Mouse (Mus musculus): ENCODE measurements at regions not wholly inside any gene's neighbourhood (a gene's known extent, or its start where the extent isn't known, plus 50 kb on each side); places are given as distances from the start of the nearest gene placed in this dataset.

DNA sequence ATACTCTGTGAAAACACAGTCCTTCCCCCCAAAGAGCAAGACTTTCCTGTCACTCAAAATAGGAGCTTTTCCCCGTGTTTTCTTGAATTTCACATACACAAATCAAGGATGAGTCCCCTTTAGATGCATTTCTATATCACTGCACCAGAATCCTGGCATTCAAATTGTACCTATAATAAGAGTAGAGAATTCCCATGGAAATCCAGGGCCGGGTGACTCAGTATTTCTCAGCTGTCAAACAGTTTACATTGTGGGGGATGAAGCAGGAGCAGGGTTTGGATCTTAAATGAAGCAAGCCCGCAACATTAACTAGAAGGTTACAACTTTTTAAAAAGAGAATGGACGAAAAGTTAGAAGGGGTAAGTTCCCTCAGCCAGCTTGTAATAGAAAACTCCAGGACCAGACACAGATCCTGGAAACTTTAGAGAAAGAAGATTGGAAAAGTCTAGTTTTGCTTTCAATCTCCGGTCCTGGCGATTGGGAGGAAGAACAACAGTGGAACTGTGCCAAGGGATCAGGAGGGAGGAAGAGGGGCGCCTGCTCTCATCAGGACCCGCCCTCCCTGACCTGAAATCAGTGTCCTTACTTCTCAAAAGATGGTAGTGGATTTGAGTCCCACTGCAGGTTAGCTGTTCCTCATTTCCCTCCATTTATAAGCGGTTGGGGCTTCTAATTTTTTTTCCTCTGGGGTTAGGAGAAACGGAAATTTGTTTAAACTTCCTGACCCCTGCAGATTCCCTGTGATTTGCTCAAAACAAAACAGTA, 676.4 kb downstream of the Cypt12 start:
- no peak for DNase-seq (ENCODE audit: low read depth, low spot score)
- Histone ChIP-seq H3K36me3 (ENCODE audit: control insufficient read depth, insufficient read depth, low read length, poor library complexity, severe bottlenecking) (no peaks in the 10 kb centered on the region), H3K27me3 (ENCODE audit: control insufficient read depth, insufficient read depth, low read length, poor library complexity, severe bottlenecking) (no peaks in the 10 kb centered on the region)

DNA sequence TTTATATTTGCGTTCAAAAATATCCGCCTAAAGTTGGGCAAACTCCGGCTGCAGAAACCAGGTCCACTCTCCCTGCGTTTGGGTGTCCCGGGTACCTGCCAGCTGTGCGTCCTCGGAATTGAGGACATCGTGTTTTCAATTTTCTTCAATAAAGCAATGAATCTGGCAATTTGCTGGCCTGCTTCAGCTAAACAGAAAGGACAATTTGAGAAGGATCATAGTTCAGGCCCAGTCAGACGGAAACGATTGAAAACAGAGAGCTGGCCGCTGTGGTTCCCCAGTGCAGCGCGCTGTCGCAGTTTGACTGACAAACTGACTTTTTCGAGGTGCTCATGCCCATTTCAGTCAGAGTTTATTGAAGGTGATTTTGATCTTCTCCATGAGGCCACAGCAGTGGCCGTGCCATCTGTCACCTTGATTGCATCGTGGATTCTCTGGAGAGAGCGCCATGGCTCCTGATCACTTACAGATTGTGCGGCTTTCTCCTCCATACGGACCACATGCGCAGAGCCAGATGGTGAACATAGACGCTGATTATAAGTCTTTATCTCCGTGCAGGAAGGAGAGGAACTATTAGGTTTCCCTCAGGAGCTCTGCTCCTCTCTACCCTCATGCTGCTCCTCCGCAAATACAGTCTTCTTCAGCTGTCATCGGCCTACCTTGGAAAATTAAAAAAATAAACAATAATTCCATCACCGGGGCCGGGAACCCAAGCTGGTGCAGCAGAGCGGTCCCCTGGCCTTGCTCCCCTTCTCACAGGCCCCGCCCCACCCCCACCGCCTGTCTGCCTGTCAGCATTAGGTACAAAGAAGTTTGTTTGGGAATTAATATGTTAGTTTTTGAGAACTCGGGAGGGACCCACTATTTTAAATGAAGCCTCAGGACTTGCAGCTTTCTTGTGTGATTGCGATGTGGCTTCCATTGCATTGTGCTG, 677.5 kb downstream of the Cypt12 start:
- DNase-seq (ENCODE audit: low read depth, low spot score) = no peak
- Histone ChIP-seq H3K27me3 (ENCODE audit: control insufficient read depth, insufficient read depth, low read length, poor library complexity, severe bottlenecking) (no peaks in the 10 kb centered on the region), H3K36me3 (ENCODE audit: control insufficient read depth, insufficient read depth, low read length, poor library complexity, severe bottlenecking) (no peaks in the 10 kb centered on the region)

DNA sequence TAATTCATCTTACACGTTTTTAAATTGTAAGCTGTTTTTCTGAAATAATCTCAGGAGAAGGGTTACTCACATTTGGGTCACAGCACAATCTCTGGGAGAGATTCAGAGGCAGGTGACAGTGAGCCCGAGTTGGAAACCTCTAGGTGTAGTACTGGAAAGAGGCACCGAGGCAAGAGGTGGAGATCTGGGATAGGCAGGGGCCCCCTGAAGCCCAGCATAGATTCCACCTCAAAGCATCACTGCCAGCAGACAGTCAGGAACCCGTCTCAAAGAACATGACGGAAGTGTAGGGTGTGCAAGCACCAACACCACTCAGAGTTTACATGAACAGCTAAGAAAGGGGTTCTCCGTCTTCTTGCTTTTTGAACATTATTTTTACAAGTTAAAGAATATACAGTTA, 678.2 kb downstream of the Cypt12 start:
- no peak for DNase-seq (ENCODE audit: low read depth, low spot score)
- no peaks in the 10 kb centered on the region for H3K27me3 ChIP-seq (ENCODE audit: control insufficient read depth, insufficient read depth, low read length, poor library complexity, severe bottlenecking)
- H3K36me3 ChIP-seq (ENCODE audit: control insufficient read depth, insufficient read depth, low read length, poor library complexity, severe bottlenecking) = no peaks in the 10 kb centered on the region

DNA sequence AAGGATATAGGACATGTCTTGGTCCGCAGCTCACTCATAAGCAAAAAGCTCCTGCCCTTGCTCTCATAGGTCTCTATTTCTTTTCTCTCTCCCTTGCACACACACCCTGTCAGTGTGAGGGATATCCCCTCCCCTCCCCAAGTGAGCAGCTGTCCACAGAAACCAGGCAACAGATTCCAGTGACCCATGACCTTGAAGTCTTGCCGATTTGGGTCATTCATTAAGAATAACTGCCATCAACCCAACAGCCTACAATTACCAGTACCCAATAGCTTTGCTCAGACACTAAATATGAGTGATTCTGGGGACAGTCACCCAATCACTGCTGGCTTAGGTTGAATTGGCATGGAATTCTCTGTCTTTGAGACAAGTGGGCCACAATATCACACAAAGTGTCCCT, 678.6 kb downstream of the Cypt12 start:
- H3K36me3 ChIP-seq (ENCODE audit: control insufficient read depth, insufficient read depth, low read length, poor library complexity, severe bottlenecking) = no peaks in the 10 kb centered on the region
- no peaks in the 10 kb centered on the region for H3K27me3 ChIP-seq (ENCODE audit: control insufficient read depth, insufficient read depth, low read length, poor library complexity, severe bottlenecking)
- no peak for DNase-seq (ENCODE audit: low read depth, low spot score)

DNA sequence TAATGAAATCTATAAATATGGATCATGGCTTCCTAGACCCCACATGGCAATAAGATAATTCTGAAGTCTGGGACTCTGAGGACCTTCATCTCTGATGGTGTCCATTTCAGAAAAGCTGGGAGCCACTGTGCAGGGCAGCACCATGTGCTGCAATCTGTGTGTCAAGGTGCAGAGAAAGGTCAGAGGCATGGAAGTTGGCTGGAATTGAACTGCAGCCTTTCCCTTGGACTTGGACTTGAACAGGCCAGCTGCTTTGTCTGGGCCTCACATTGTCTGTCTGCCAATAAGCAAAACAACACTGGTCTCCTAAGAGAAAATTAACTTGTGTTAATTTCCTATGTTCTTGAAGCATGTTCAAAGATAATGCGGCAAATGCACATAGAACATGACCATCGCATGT, 681.0 kb downstream of the Cypt12 start:
- no peak for DNase-seq (ENCODE audit: low read depth, low spot score)
- Histone ChIP-seq H3K36me3 (ENCODE audit: control insufficient read depth, insufficient read depth, low read length, poor library complexity, severe bottlenecking) (no peaks in the 10 kb centered on the region), H3K27me3 (ENCODE audit: control insufficient read depth, insufficient read depth, low read length, poor library complexity, severe bottlenecking) (no peaks in the 10 kb centered on the region)

DNA sequence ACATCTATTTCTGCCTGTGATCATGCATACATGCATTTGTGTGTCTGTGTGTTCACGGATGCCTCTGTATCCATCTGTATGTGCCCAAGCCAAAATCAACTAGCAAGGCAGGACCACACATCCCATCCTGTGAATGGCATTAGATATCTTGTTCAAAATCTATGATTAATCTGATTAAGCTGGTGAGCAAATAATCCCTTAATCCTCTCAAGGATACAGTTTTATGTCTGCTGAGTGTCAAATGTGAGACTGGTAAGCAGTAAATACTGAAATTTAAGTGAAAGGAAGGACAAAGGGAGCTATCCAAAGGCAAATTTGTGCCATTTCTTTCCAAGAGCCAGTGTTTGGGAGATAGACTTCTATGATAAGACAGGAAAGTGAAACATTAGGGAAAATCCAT, 683.4 kb downstream of the Cypt12 start:
- Histone ChIP-seq H3K27me3 (ENCODE audit: control insufficient read depth, insufficient read depth, low read length, poor library complexity, severe bottlenecking) (no peaks in the 10 kb centered on the region), H3K36me3 (ENCODE audit: control insufficient read depth, insufficient read depth, low read length, poor library complexity, severe bottlenecking) (no peaks in the 10 kb centered on the region)
- no peak for DNase-seq (ENCODE audit: low read depth, low spot score)

DNA sequence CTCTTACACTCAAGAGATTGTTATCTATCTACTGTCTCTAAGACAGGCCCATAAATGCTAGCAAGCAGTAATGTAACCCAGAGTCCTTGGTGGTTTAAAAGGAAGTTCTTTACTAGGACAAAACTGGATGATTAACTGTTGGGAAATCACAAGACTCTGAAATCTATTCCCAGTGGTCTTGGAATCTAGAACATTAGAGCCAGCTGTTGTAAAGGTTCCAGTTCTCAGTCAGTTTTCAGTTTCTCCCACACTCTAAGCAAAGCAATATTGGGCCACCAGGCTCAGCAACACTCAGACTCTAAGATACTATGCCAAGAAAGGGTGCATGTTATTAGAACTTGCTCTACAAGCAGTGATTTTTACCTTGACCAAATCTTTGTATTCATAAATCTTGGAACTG, 686.6 kb downstream of the Cypt12 start:
- H3K27me3 ChIP-seq (ENCODE audit: control insufficient read depth, insufficient read depth, low read length, poor library complexity, severe bottlenecking) = no peaks in the 10 kb centered on the region

DNA sequence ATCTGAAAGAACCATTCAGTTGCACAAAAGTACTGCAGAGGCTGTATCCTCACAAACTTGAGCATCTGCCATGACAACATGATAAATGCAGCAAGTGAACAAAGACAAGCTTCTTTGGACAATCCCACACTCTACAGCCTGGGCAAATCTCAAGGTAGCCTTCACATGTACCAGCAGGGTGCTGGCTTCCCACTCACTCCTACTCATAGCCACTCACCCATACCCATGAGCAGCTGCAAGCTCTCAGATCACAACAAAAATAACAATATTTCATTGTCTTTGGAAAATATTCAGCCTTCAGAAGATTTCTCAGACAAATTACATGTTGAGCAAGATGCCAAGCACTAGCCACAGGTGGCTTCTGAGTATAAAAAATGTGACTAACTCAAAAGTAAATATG, 689.3 kb downstream of the Cypt12 start:
- DNase-seq (ENCODE audit: low read depth, low spot score) = no peak
- H3K27me3 ChIP-seq (ENCODE audit: control insufficient read depth, insufficient read depth, low read length, poor library complexity, severe bottlenecking) = no peaks in the 10 kb centered on the region

More for the DNA sequence above, 686.6 kb downstream of the Cypt12 start:
- no peaks in the 10 kb centered on the region for H3K36me3 ChIP-seq (ENCODE audit: control insufficient read depth, insufficient read depth, low read length, poor library complexity, severe bottlenecking)
- no peak for DNase-seq (ENCODE audit: low read depth, low spot score)

DNA sequence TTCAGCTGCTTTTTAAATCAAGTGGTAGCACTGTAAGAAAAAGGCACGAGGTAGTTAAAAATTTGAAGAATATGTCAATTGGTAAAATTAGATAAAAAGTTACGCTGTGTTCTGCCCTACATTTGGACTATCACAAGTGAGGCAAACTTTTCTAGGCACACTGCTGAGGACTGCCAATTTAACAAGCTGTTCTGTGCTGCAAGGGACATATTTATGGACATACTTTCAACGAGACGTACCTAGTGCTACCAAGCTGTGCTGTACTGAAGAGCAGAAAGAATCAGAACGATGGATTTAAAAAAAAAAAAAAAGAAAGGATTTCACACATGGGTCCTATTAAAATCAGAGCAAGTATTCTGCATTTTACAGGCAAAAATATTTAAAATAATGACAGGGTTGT, 692.1 kb downstream of the Cypt12 start:
- no peaks in the 10 kb centered on the region for H3K27me3 ChIP-seq (ENCODE audit: control insufficient read depth, insufficient read depth, low read length, poor library complexity, severe bottlenecking)
- H3K36me3 ChIP-seq (ENCODE audit: control insufficient read depth, insufficient read depth, low read length, poor library complexity, severe bottlenecking) = no peaks in the 10 kb centered on the region
- DNase-seq (ENCODE audit: low read depth, low spot score) = no peak

More for the DNA sequence above, 689.3 kb downstream of the Cypt12 start:
- no peaks in the 10 kb centered on the region for H3K36me3 ChIP-seq (ENCODE audit: control insufficient read depth, insufficient read depth, low read length, poor library complexity, severe bottlenecking)

DNA sequence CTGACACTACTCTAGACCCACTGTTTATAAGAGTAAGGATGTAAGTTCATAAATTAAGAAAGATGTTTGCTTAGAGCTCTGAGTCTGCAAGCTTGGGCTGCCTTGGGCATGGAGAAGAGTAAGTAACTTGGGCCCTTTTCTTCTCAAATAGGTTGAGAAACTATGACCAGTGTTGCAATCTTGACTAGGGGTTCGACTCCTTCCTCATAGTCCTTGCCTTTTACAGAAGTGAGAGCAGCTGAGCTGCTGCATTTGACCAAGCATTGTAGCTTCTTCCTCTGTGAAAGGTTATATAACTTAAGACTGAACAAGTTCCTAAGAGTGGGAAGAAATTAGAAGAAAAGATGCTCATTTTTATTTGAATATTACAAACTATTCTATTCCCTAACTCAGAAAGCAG, 693.5 kb downstream of the Cypt12 start:
- DNase-seq (ENCODE audit: low read depth, low spot score) = no peak
- H3K27me3 ChIP-seq (ENCODE audit: control insufficient read depth, insufficient read depth, low read length, poor library complexity, severe bottlenecking) = no peaks in the 10 kb centered on the region
- no peaks in the 10 kb centered on the region for H3K36me3 ChIP-seq (ENCODE audit: control insufficient read depth, insufficient read depth, low read length, poor library complexity, severe bottlenecking)

DNA sequence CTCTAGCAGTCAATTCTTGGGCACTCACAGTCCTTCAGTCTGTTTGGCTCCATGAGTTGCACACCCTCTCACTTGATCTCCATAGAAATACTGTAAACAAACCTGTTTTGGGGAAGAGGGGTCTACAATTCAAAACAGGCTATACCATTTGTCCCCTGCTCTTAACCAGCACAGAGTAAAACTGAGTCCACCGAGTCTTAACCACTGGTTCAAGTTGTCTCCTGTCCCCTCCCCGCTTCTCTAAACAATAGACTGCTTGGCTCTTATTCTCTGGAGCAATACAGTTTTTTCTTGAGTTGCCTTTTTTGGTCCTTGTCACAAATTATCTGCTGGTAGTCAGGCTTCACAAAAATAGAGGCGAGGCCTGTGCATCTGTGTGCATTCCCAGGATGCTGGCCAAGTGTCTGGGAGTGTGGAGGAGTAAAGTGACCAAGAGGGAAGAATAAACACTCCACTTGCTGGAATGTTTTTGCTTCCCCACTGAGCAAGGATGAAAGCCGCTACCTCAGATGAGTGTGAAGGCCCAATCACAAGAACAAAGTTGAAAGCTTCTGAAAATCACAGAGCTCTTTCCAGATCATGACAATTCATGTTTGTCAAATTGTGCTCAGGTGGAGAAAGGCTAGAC, 695.3 kb downstream of the Cypt12 start:
- Histone ChIP-seq H3K36me3 (ENCODE audit: control insufficient read depth, insufficient read depth, low read length, poor library complexity, severe bottlenecking) (no peaks in the 10 kb centered on the region), H3K27me3 (ENCODE audit: control insufficient read depth, insufficient read depth, low read length, poor library complexity, severe bottlenecking) (no peaks in the 10 kb centered on the region)
- DNase-seq (ENCODE audit: low read depth, low spot score) = no peak

DNA sequence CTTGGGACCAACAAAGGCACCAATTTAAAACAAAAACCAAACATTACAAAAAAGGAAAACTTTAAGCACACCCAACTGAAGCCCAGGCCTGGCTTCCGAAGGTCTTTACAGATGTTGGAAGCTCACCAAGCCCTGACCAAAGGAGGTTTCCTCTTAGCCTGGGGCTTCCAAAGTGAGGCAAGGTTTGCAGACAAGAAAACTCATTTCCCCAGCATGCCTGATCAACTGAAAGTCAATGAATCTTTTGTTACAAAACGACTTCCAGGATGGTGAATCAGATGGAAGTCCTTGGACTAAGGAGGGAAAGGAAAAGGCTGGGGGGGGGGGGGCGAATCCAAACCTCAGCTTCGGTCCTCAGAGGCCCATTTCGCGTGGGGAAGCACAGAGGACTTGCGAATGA, 697.3 kb downstream of the Cypt12 start:
- Histone ChIP-seq H3K36me3 (ENCODE audit: control insufficient read depth, insufficient read depth, low read length, poor library complexity, severe bottlenecking) (no peaks in the 10 kb centered on the region), H3K27me3 (ENCODE audit: control insufficient read depth, insufficient read depth, low read length, poor library complexity, severe bottlenecking) (no peaks in the 10 kb centered on the region)
- no peak for DNase-seq (ENCODE audit: low read depth, low spot score)

DNA sequence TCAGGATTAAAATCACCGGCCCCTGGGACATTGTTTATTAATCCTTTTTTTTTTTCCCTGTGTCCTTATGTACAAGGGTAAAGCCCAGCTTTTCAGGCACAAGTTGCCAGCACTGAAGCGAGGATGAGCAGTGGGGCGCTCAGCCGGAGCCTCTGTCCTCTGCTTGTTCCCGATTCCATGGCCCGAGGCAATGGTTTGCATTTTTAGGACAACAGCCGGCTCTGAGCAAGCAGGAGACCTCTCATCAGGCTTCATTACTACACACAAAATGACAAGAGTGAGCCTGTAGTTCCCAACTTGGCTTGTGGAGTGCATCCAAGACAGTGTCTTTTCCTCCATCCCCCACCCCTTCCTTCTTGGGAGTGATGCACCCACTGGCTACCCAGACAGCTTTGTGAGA, 697.7 kb downstream of the Cypt12 start:
- no peak for DNase-seq (ENCODE audit: low read depth, low spot score)
- H3K36me3 ChIP-seq (ENCODE audit: control insufficient read depth, insufficient read depth, low read length, poor library complexity, severe bottlenecking) = no peaks in the 10 kb centered on the region
- no peaks in the 10 kb centered on the region for H3K27me3 ChIP-seq (ENCODE audit: control insufficient read depth, insufficient read depth, low read length, poor library complexity, severe bottlenecking)

DNA sequence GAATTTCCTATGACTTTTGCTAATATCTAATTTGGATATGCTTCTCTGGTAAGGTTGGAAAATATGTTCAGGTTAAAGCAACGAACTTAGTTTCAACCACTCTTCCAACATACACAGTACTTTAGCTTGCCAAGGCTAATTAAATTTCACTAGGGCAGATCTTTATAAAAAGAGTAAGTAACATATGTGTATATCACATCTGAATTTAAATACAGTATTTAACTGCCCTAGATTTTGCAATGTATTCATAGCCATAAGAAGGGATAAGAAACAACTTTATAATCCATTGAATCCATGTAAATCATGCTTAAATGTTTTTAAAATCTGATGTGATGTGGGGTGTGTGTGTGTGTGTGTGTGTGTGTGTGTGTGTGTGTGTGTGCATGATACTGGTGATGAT, 705.3 kb downstream of the Cypt12 start:
- no peak for DNase-seq (ENCODE audit: low read depth, low spot score)
- Histone ChIP-seq H3K27me3 (ENCODE audit: control insufficient read depth, insufficient read depth, low read length, poor library complexity, severe bottlenecking) (no peaks in the 10 kb centered on the region), H3K36me3 (ENCODE audit: control insufficient read depth, insufficient read depth, low read length, poor library complexity, severe bottlenecking) (no peaks in the 10 kb centered on the region)

DNA sequence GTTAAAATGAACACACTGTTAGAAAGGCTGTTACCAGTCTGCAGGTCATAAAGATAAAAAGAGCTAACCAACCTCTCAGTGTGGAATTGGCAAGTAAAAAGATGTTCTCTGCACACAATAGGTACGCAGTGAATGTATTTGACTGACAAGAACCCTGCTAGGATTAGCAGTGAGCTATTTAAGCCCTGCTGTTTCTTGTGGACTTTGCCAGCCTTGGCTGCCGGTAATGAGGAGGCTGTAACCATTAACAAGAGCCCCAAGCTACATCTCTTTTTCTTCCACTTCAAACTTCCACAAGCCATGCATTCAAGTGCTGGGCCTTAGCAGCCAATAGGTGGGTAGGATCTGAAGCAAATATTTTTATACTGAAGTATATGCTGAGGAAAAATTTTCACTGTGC, 717.5 kb downstream of the Cypt12 start:
- Histone ChIP-seq H3K36me3 (ENCODE audit: control insufficient read depth, insufficient read depth, low read length, poor library complexity, severe bottlenecking) (no peaks in the 10 kb centered on the region), H3K27me3 (ENCODE audit: control insufficient read depth, insufficient read depth, low read length, poor library complexity, severe bottlenecking) (no peaks in the 10 kb centered on the region)
- DNase-seq (ENCODE audit: low read depth, low spot score) = no peak

All from splenic B cell, adult 2 months (primary cell).